Mouse (Mus musculus) forebrain, embryonic 15.5 days (tissue): ENCODE data around the gene Fjx1. TPM values are rescaled to one million over a fixed set of nuclear protein-coding genes. Genes with fewer than 3 reads are reported as not detected.

ENCODE experiments used
- ATAC-seq: fragments of 200-750 bp; cut with Nextera tagmentation; replicated peaks from 2 replicates; pipeline ENCODE4 v1.8.0; 2017; ENCODE audit warnings: mild to moderate bottlenecking, moderate TSS enrichment, moderate library complexity
- H3K27ac ChIP-seq: fragments of 300-500 bp; sonication (generic); replicated peaks from 2 replicates; pipeline ENCODE4 v1.5.1; 2015; ENCODE audit warnings: mild to moderate bottlenecking, inconsistent platforms
- H3K27me3 ChIP-seq: fragments of 300-500 bp; sonication (generic); 2 replicates; pipeline ENCODE4 v1.6.1; 2015; ENCODE audit warnings: inconsistent platforms
- H3K36me3 ChIP-seq: fragments of 300-500 bp; sonication (generic); 2 replicates; pipeline ENCODE4 v1.6.1; 2015; ENCODE audit warnings: mild to moderate bottlenecking, inconsistent platforms
- H3K4me1 ChIP-seq: fragments of 300-500 bp; sonication (generic); 2 replicates; pipeline ENCODE4 v1.6.1; 2015; ENCODE audit warnings: inconsistent platforms
- H3K4me2 ChIP-seq: fragments of 300-500 bp; sonication (generic); replicated peaks from 2 replicates; pipeline ENCODE4 v1.6.1; 2015; ENCODE audit warnings: mild to moderate bottlenecking, inconsistent platforms
- H3K4me3 ChIP-seq: fragments of 300-500 bp; sonication (generic); 2 replicates; pipeline ENCODE4 v1.5.1; 2015; ENCODE audit warnings: mild to moderate bottlenecking, inconsistent platforms
- H3K9ac ChIP-seq: fragments of 300-500 bp; sonication (generic); replicated peaks from 2 replicates; pipeline ENCODE4 v1.6.1; 2015; ENCODE audit warnings: mild to moderate bottlenecking, inconsistent platforms
- H3K9me3 ChIP-seq: fragments of 300-500 bp; sonication (generic); 2 replicates; pipeline ENCODE4 v1.6.1; 2016; ENCODE audit warnings: inconsistent platforms
- WGBS: fragments of 180-500 bp; shearing (Covaris S2); methylation state at CpG from one replicate; pipeline ENCODE4 v1.1.7; 2015; ENCODE audit warnings: mixed read lengths; 5-methylcytosine and 5-hydroxymethylcytosine counted together
- polyA plus RNA-seq: library from polyadenylated mRNA; unstranded; fragments of >200 nt; fragmentation: Nextera tagmentation; extraction: Ambion mirVana; gene quantifications from 2 replicates; pipeline ENCODE4 v1.2.1, GENCODE M21; 2015

Gene Fjx1
- polyA plus RNA-seq, 1 experiment from 2014 or later, result 36.6 TPM

DNA sequence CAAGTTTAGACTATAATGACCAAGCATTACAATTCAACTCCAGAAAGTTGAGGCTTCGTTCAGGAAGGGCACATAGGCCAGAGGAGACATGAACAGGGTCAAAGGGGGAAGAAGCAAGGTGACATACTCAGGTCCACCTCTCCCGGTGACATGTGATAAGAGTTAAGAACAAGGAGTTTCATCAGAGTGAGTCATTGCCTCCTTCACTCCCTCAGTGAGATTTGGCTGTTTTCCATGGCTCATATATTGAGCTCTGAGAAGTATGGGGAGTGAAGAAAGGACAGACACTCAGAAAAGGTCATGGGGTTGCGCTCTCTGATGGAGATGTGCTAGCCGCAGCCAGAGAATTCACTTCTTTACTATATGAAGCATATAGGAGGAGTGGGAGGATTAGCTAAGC, 41.7 kb downstream of the Fjx1 start:
- no peak overlapping the region for H3K4me2 ChIP-seq
- no peak overlapping the region for H3K4me3 ChIP-seq
- H3K27me3 ChIP-seq, result no peaks in the 10 kb centered on the region
- ATAC-seq, result no peak
- 84% methylated on average over 4 of the region's 4 CpGs for WGBS
- H3K9me3 ChIP-seq, result no peaks in the 10 kb centered on the region
- H3K9ac ChIP-seq, result no peak overlapping the region
- no peak overlapping the region for H3K27ac ChIP-seq
- peaks cover 25% of the 10 kb centered on the region for H3K4me1 ChIP-seq
- H3K36me3 ChIP-seq, result no peaks in the 10 kb centered on the region

DNA sequence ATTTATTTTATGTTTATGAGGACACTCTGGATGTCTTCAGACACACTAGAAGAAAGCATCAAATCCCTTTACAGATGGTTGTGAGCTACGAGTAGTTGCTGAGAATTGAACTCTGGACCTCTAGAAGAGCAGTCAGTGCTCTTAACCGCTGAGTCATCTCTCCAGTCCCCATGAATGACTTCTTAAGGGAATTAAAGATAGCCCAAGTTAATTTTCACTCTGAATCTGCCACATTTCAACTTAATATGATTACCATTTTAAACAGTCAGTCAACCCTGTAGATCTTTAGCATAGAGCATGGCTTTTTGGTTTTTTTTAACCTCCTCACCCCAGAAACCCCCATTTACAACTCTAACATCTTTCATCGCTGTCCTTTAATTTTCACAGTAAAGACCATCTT, 42.6 kb downstream of the Fjx1 start:
- Histone ChIP-seq H3K9me3 (no peaks in the 10 kb centered on the region), H3K4me1 (peaks cover 25% of the 10 kb centered on the region), H3K36me3 (no peaks in the 10 kb centered on the region), H3K27me3 (no peaks in the 10 kb centered on the region), H3K9ac (no peak overlapping the region), H3K4me3 (no peak overlapping the region), H3K27ac (no peak overlapping the region), H3K4me2 (no peak overlapping the region)
- ATAC-seq, result no peak
- WGBS, result 91% methylated on average over 3 of the region's 3 CpGs

GRCm38 (mm10) chr2:102407363-102408184, 44.7 kb downstream of the Fjx1 start, which contains the start of gene Trim44:
Gene Trim44, minus strand, starts transcription at chr2:102407828.
- Histone ChIP-seq H3K9ac (0 out of 2 replicates have a peak within 1 kb of the TSS, but pooled peaks have one; percentile 13), H3K4me1 (peaks cover 25% of the 10 kb centered on the region), H3K27me3 (no peaks in the 10 kb centered on the region), H3K4me3 (peak within 1 kb of the TSS; percentile 18), H3K9me3 (no peaks in the 10 kb centered on the region), H3K4me2 (peak within 1 kb of the TSS; percentile 32), H3K36me3 (no peaks in the 10 kb centered on the region), H3K27ac (peak within 1 kb of the TSS; percentile 42)
- peak; percentile 50 for ATAC-seq
- WGBS, result 23% methylated on average over 14 of the region's 14 CpGs

- Histone ChIP-seq H3K9me3 (no peaks in the 10 kb centered on the region), H3K4me2 (peak overlapping the region; percentile 32), H3K36me3 (no peaks in the 10 kb centered on the region), H3K4me1 (peaks cover 25% of the 10 kb centered on the region), H3K27ac (peak overlapping the region; percentile 42), H3K27me3 (no peaks in the 10 kb centered on the region), H3K4me3 (no peak overlapping the region), H3K9ac (0 out of 2 replicates have a peak overlapping the region, but pooled peaks have one; percentile 13)
- ATAC-seq, result peak; percentile 85
- WGBS, result 54% methylated on average over 4 of the region's 4 CpGs
Measured at GRCm38 (mm10) chr2:102406324-102407304, 45.7 kb downstream of the Fjx1 start.

GRCm38 (mm10) chr2:102403982-102404381, 48.3 kb downstream of the Fjx1 start:
- Histone ChIP-seq H3K9me3 (no peaks in the 10 kb centered on the region), H3K27ac (no peak overlapping the region), H3K9ac (no peak overlapping the region), H3K36me3 (no peaks in the 10 kb centered on the region), H3K4me2 (no peak overlapping the region), H3K27me3 (no peaks in the 10 kb centered on the region), H3K4me1 (peaks cover 43% of the 10 kb centered on the region), H3K4me3 (no peak overlapping the region)
- 77% methylated on average over 5 of the region's 5 CpGs for WGBS
- ATAC-seq, result no peak

DNA sequence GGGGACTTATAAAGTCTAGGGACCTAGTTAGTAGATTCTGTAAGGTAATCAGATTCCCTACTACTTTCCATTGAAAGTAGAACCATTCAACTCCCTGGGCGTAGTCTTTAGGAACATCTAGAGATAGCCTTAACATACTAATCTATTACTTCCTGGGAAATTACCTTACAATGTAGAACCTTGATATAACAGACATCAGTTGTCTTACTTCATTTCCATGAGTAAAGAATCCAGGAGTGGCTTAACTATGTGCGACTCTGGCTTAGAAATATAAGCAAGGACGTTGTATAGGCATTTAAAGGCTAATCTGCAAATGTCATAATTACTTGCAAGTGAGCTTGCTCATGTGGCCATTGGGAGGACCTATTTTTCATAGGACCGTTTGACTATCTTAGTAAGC, 49.0 kb downstream of the Fjx1 start:
- H3K27me3 ChIP-seq, result no peaks in the 10 kb centered on the region
- no peak overlapping the region for H3K27ac ChIP-seq
- no peaks in the 10 kb centered on the region for H3K9me3 ChIP-seq
- no peak overlapping the region for H3K4me2 ChIP-seq
- H3K4me1 ChIP-seq, result peaks cover 46% of the 10 kb centered on the region
- H3K4me3 ChIP-seq, result no peak overlapping the region
- H3K36me3 ChIP-seq, result no peaks in the 10 kb centered on the region
- WGBS, result 92% methylated on average over 4 of the region's 4 CpGs
- no peak for ATAC-seq
- no peak overlapping the region for H3K9ac ChIP-seq

GRCm38 (mm10) chr2:102401352-102401692, 51.0 kb downstream of the Fjx1 start:
- ATAC-seq, result no peak
- peak overlapping the region; percentile 79 for H3K9ac ChIP-seq
- H3K4me2 ChIP-seq, result peak overlapping the region; percentile 88
- no peaks in the 10 kb centered on the region for H3K9me3 ChIP-seq
- 20% methylated on average over 6 of the region's 6 CpGs for WGBS
- peak overlapping the region; percentile 80 for H3K4me3 ChIP-seq
- no peaks in the 10 kb centered on the region for H3K27me3 ChIP-seq
- H3K4me1 ChIP-seq, result peaks cover 35% of the 10 kb centered on the region
- peak overlapping the region; percentile 94 for H3K27ac ChIP-seq
- no peaks in the 10 kb centered on the region for H3K36me3 ChIP-seq

- under 1% methylated on average over 94 of the region's 94 CpGs for WGBS
- Histone ChIP-seq H3K36me3 (no peaks in the 10 kb centered on the region), H3K9me3 (no peaks in the 10 kb centered on the region), H3K27ac (peak overlapping the region; percentile 94), H3K4me1 (peaks cover 30% of the 10 kb centered on the region), H3K4me2 (peak overlapping the region; percentile 88), H3K4me3 (peak overlapping the region; percentile 80), H3K27me3 (no peaks in the 10 kb centered on the region), H3K9ac (peak overlapping the region; percentile 79)
- ATAC-seq, result peak; percentile 91
Measured at GRCm38 (mm10) chr2:102400605-102401351, 51.5 kb downstream of the Fjx1 start.

- Histone ChIP-seq H3K27me3 (no peaks in the 10 kb centered on the region), H3K9ac (peak overlapping the region; percentile 79), H3K36me3 (no peaks in the 10 kb centered on the region), H3K4me2 (peak overlapping the region; percentile 88), H3K4me3 (peak overlapping the region; percentile 80), H3K9me3 (no peaks in the 10 kb centered on the region), H3K27ac (peak overlapping the region; percentile 94), H3K4me1 (peaks cover 30% of the 10 kb centered on the region)
- no peak for ATAC-seq
- WGBS, result 40% methylated on average over 48 of the region's 48 CpGs
Measured at GRCm38 (mm10) chr2:102399864-102400604, 52.3 kb downstream of the Fjx1 start.
